Mouse (Mus musculus): ENCODE measurements around the gene Cfap58. TPM values are rescaled to one million over a fixed set of nuclear protein-coding genes. Genes with fewer than 3 reads are reported as not detected.
A peak's percentile ranks its signal among the peaks of the same experiment; 100 is the strongest.

Gene Cfap58
- polyA plus RNA-seq, 1 experiment: not detected

- peaks cover 10% of the 10 kb centered on the region for H3K4me1 ChIP-seq (ENCODE audit: control insufficient read depth, insufficient read depth, low read length)
- TF ChIP-seq POLR2A (IDR thresholded peaks at IDR 0.05; ENCODE audit: borderline replicate concordance, control insufficient read depth, low read depth, low read length): no peak
- no peak for TF ChIP-seq CTCF (IDR thresholded peaks at IDR 0.05; ENCODE audit: control insufficient read depth, insufficient read depth, low read length)
- H3K4me3 ChIP-seq (replicated peaks; ENCODE audit: control insufficient read depth, low read depth, low read length): no peak overlapping the region
- H3K27ac ChIP-seq (ENCODE audit: control insufficient read depth, insufficient read depth, low read depth, low read length, poor library complexity): no peak overlapping the region
- WGBS: 70% methylated on average over 10 of the region's 10 CpGs
Measured at GRCm38 (mm10) chr19:47900558-47900957, 36.9 kb upstream of the Cfap58 start.

GRCm38 (mm10) chr19:47902316-47903201, 34.9 kb upstream of the Cfap58 start:
- Histone ChIP-seq H3K4me1 (ENCODE audit: control insufficient read depth, insufficient read depth, low read length) (peaks cover 13% of the 10 kb centered on the region), H3K4me3 (replicated peaks; ENCODE audit: control insufficient read depth, low read depth, low read length) (no peak overlapping the region), H3K27ac (ENCODE audit: control insufficient read depth, insufficient read depth, low read depth, low read length, poor library complexity) (no peak overlapping the region)
- 49% methylated on average over 13 of the region's 13 CpGs for WGBS
- TF ChIP-seq POLR2A (IDR thresholded peaks at IDR 0.05; ENCODE audit: borderline replicate concordance, control insufficient read depth, low read depth, low read length) (no peak), CTCF (IDR thresholded peaks at IDR 0.05; ENCODE audit: control insufficient read depth, insufficient read depth, low read length) (no peak)

- no peak overlapping the region for H3K4me3 ChIP-seq (replicated peaks; ENCODE audit: control insufficient read depth, low read depth, low read length)
- peaks cover 15% of the 10 kb centered on the region for H3K4me1 ChIP-seq (ENCODE audit: control insufficient read depth, insufficient read depth, low read length)
- WGBS: 73% methylated on average over 4 of the region's 4 CpGs
- TF ChIP-seq POLR2A (IDR thresholded peaks at IDR 0.05; ENCODE audit: borderline replicate concordance, control insufficient read depth, low read depth, low read length): no peak
- no peak for TF ChIP-seq CTCF (IDR thresholded peaks at IDR 0.05; ENCODE audit: control insufficient read depth, insufficient read depth, low read length)
- no peak overlapping the region for H3K27ac ChIP-seq (ENCODE audit: control insufficient read depth, insufficient read depth, low read depth, low read length, poor library complexity)
Measured at GRCm38 (mm10) chr19:47903679-47904078, 33.8 kb upstream of the Cfap58 start.

GRCm38 (mm10) chr19:47905081-47905480, 32.4 kb upstream of the Cfap58 start:
- H3K4me3 ChIP-seq (replicated peaks; ENCODE audit: control insufficient read depth, low read depth, low read length): peak overlapping the region; percentile 14
- TF ChIP-seq POLR2A (IDR thresholded peaks at IDR 0.05; ENCODE audit: borderline replicate concordance, control insufficient read depth, low read depth, low read length) (no peak), CTCF (IDR thresholded peaks at IDR 0.05; ENCODE audit: control insufficient read depth, insufficient read depth, low read length) (no peak)
- H3K27ac ChIP-seq (ENCODE audit: control insufficient read depth, insufficient read depth, low read depth, low read length, poor library complexity): peak overlapping the region; percentile 83
- WGBS: 11% methylated on average over 4 of the region's 4 CpGs
- peaks cover 17% of the 10 kb centered on the region for H3K4me1 ChIP-seq (ENCODE audit: control insufficient read depth, insufficient read depth, low read length)

GRCm38 (mm10) chr19:47905603-47906002, 31.9 kb upstream of the Cfap58 start:
- Histone ChIP-seq H3K4me1 (ENCODE audit: control insufficient read depth, insufficient read depth, low read length) (peaks cover 19% of the 10 kb centered on the region), H3K4me3 (replicated peaks; ENCODE audit: control insufficient read depth, low read depth, low read length) (peak overlapping the region; percentile 24), H3K27ac (ENCODE audit: control insufficient read depth, insufficient read depth, low read depth, low read length, poor library complexity) (peak overlapping the region; percentile 83)
- TF ChIP-seq CTCF (IDR thresholded peaks at IDR 0.05; ENCODE audit: control insufficient read depth, insufficient read depth, low read length) (no peak), POLR2A (IDR thresholded peaks at IDR 0.05; ENCODE audit: borderline replicate concordance, control insufficient read depth, low read depth, low read length) (no peak)
- WGBS: 17% methylated on average over 5 of the region's 5 CpGs

GRCm38 (mm10) chr19:47907596-47907995, 29.9 kb upstream of the Cfap58 start:
- Histone ChIP-seq H3K4me1 (ENCODE audit: control insufficient read depth, insufficient read depth, low read length) (peaks cover 23% of the 10 kb centered on the region), H3K27ac (ENCODE audit: control insufficient read depth, insufficient read depth, low read depth, low read length, poor library complexity) (no peak overlapping the region), H3K4me3 (replicated peaks; ENCODE audit: control insufficient read depth, low read depth, low read length) (no peak overlapping the region)
- no peak for TF ChIP-seq POLR2A (IDR thresholded peaks at IDR 0.05; ENCODE audit: borderline replicate concordance, control insufficient read depth, low read depth, low read length)
- TF ChIP-seq CTCF (IDR thresholded peaks at IDR 0.05; ENCODE audit: control insufficient read depth, insufficient read depth, low read length): no peak
- 83% methylated on average over 9 of the region's 9 CpGs for WGBS

GRCm38 (mm10) chr19:47908961-47909371, 28.5 kb upstream of the Cfap58 start:
- no peak for TF ChIP-seq POLR2A (IDR thresholded peaks at IDR 0.05; ENCODE audit: borderline replicate concordance, control insufficient read depth, low read depth, low read length)
- TF ChIP-seq CTCF (IDR thresholded peaks at IDR 0.05; ENCODE audit: control insufficient read depth, insufficient read depth, low read length): no peak
- Histone ChIP-seq H3K4me3 (replicated peaks; ENCODE audit: control insufficient read depth, low read depth, low read length) (peak overlapping the region; percentile 41), H3K27ac (ENCODE audit: control insufficient read depth, insufficient read depth, low read depth, low read length, poor library complexity) (peak overlapping the region; percentile 59), H3K4me1 (ENCODE audit: control insufficient read depth, insufficient read depth, low read length) (peaks cover 23% of the 10 kb centered on the region)
- 51% methylated on average over 6 of the region's 6 CpGs for WGBS

- 12% methylated on average over 10 of the region's 10 CpGs for WGBS
- Histone ChIP-seq H3K4me1 (ENCODE audit: control insufficient read depth, insufficient read depth, low read length) (peaks cover 21% of the 10 kb centered on the region), H3K27ac (ENCODE audit: control insufficient read depth, insufficient read depth, low read depth, low read length, poor library complexity) (peak overlapping the region; percentile 91), H3K4me3 (replicated peaks; ENCODE audit: control insufficient read depth, low read depth, low read length) (peak overlapping the region; percentile 67)
- TF ChIP-seq CTCF (IDR thresholded peaks at IDR 0.05; ENCODE audit: control insufficient read depth, insufficient read depth, low read length) (no peak), POLR2A (IDR thresholded peaks at IDR 0.05; ENCODE audit: borderline replicate concordance, control insufficient read depth, low read depth, low read length) (no peak)
Measured at GRCm38 (mm10) chr19:47909387-47910116, 27.9 kb upstream of the Cfap58 start.
